Mouse (Mus musculus) megakaryocyte, embryonic 14.5 days (primary cell): ENCODE data around the gene Ppp6r3.

ENCODE experiments used
- FLI1 ChIP-seq: IDR thresholded peaks from 2 replicates; pipeline ENCODE4 v1.6.1; 2012; ENCODE audit warnings: low read length, inconsistent platforms, mixed read lengths
- GATA1 ChIP-seq: IDR thresholded peaks from 3 replicates; pipeline ENCODE4 v1.6.1; 2012; ENCODE audit warnings: mixed read lengths, low read length, inconsistent platforms, borderline replicate concordance

- TF ChIP-seq GATA1: no peak
- no peak for TF ChIP-seq FLI1
Measured at GRCm38 (mm10) chr19:3405531-3406281, 169.8 kb downstream of the Ppp6r3 start.
